Mouse (Mus musculus): ENCODE data around the gene Gprc6a. TPM values are rescaled to one million over a fixed set of nuclear protein-coding genes. Genes with fewer than 3 reads are reported as not detected.

Gene Gprc6a
- polyA plus RNA-seq, 1 experiment from 2014 or later, result 0.05 TPM

GRCm38 (mm10) chr10:51614826-51615590, 16.3 kb downstream of the Gprc6a start:
- Histone ChIP-seq H3K27me3 (no peaks in the 10 kb centered on the region), H3K27ac (no peak overlapping the region), H3K9me3 (no peaks in the 10 kb centered on the region), H3K4me3 (no peak overlapping the region), H3K9ac (no peak overlapping the region), H3K36me3 (no peaks in the 10 kb centered on the region), H3K4me1 (no peaks in the 10 kb centered on the region), H3K4me2 (no peak overlapping the region)
- WGBS, result 70% methylated on average over 11 of the region's 11 CpGs
- no peak for ATAC-seq (ENCODE audit: insufficient number of reproducible peaks, low FRiP score, low TSS enrichment, low read depth)

GRCm38 (mm10) chr10:51613421-51613820, 17.8 kb downstream of the Gprc6a start:
- H3K27me3 ChIP-seq, result no peaks in the 10 kb centered on the region
- H3K27ac ChIP-seq, result no peak overlapping the region
- H3K4me2 ChIP-seq, result no peak overlapping the region
- H3K4me3 ChIP-seq, result no peak overlapping the region
- WGBS, result 81% methylated on average over 3 of the region's 3 CpGs
- no peaks in the 10 kb centered on the region for H3K4me1 ChIP-seq
- H3K36me3 ChIP-seq, result no peaks in the 10 kb centered on the region
- no peaks in the 10 kb centered on the region for H3K9me3 ChIP-seq
- H3K9ac ChIP-seq, result no peak overlapping the region
- no peak for ATAC-seq (ENCODE audit: insufficient number of reproducible peaks, low FRiP score, low TSS enrichment, low read depth)

DNA sequence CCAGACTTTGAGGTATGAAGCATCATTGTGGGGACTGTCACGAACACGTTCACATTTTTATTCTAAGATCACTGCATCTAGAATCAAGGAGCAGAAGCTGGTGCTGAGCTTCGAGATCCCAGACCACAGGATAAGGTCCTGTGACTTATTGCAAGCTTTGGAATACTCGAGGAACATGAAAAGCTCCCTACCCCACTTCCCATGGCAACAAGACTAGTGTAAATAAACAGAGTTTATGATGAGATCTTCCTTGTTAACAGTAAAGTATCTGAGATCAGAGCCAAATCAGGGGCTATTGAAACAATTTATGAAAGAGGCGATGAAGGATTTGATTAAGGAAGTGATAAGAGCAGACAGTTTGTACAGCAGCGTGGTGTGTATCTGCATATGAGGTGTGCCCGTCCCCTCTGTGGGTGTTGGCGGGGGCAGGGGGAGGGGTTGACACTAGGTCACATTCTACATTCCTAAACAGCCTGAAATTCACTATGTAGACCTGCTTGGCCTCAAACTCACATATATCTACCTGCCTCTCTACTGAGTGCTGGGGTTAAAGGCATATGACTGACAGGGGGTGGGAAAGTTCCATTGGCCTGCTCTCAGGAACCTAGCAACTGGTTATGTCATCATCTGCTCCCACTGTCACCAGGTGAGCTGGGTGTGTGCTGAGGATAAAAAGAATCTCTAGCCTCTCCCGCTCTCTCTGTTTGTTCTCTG, 19.1 kb downstream of the Gprc6a start:
- no peak overlapping the region for H3K4me2 ChIP-seq
- no peak overlapping the region for H3K9ac ChIP-seq
- H3K27me3 ChIP-seq, result no peaks in the 10 kb centered on the region
- no peaks in the 10 kb centered on the region for H3K4me1 ChIP-seq
- 65% methylated on average over 9 of the region's 9 CpGs for WGBS
- H3K27ac ChIP-seq, result no peak overlapping the region
- H3K36me3 ChIP-seq, result no peaks in the 10 kb centered on the region
- no peak overlapping the region for H3K4me3 ChIP-seq
- no peak for ATAC-seq (ENCODE audit: insufficient number of reproducible peaks, low FRiP score, low TSS enrichment, low read depth)
- no peaks in the 10 kb centered on the region for H3K9me3 ChIP-seq

- H3K27ac ChIP-seq, result no peak overlapping the region
- no peaks in the 10 kb centered on the region for H3K4me1 ChIP-seq
- WGBS, result 68% methylated on average over 4 of the region's 4 CpGs
- no peaks in the 10 kb centered on the region for H3K36me3 ChIP-seq
- H3K27me3 ChIP-seq, result no peaks in the 10 kb centered on the region
- H3K9me3 ChIP-seq, result no peaks in the 10 kb centered on the region
- no peak overlapping the region for H3K9ac ChIP-seq
- no peak overlapping the region for H3K4me3 ChIP-seq
- H3K4me2 ChIP-seq, result no peak overlapping the region
- ATAC-seq (ENCODE audit: insufficient number of reproducible peaks, low FRiP score, low TSS enrichment, low read depth), result no peak
Measured at GRCm38 (mm10) chr10:51609741-51610425, 21.4 kb downstream of the Gprc6a start.

GRCm38 (mm10) chr10:51596928-51597635, 34.2 kb downstream of the Gprc6a start:
- Histone ChIP-seq H3K4me3 (no peak overlapping the region), H3K4me2 (no peak overlapping the region), H3K9ac (no peak overlapping the region), H3K4me1 (no peaks in the 10 kb centered on the region), H3K27ac (no peak overlapping the region), H3K27me3 (no peaks in the 10 kb centered on the region), H3K36me3 (no peaks in the 10 kb centered on the region), H3K9me3 (no peaks in the 10 kb centered on the region)
- 78% methylated on average over 9 of the region's 9 CpGs for WGBS
- no peak for ATAC-seq (ENCODE audit: insufficient number of reproducible peaks, low FRiP score, low TSS enrichment, low read depth)

- H3K9me3 ChIP-seq, result no peaks in the 10 kb centered on the region
- no peak overlapping the region for H3K27ac ChIP-seq
- H3K36me3 ChIP-seq, result no peaks in the 10 kb centered on the region
- ATAC-seq (ENCODE audit: insufficient number of reproducible peaks, low FRiP score, low TSS enrichment, low read depth), result no peak
- H3K4me1 ChIP-seq, result no peaks in the 10 kb centered on the region; the same call in 1 of the 2 replicates
- no peak overlapping the region for H3K9ac ChIP-seq
- H3K4me3 ChIP-seq, result no peak overlapping the region
- H3K4me2 ChIP-seq, result no peak overlapping the region
- no peaks in the 10 kb centered on the region for H3K27me3 ChIP-seq
- 40% methylated on average over 10 of the region's 10 CpGs for WGBS
Measured at GRCm38 (mm10) chr10:51595001-51595931, 36.0 kb downstream of the Gprc6a start.

GRCm38 (mm10) chr10:51591574-51591973, 39.7 kb downstream of the Gprc6a start:
- no peak for ATAC-seq (ENCODE audit: insufficient number of reproducible peaks, low FRiP score, low TSS enrichment, low read depth)
- Histone ChIP-seq H3K27me3 (0 out of 2 replicates have a peak, but pooled peaks cover 6% of the 10 kb centered on the region), H3K4me1 (no peaks in the 10 kb centered on the region; the same call in 1 of the 2 replicates), H3K4me2 (no peak overlapping the region), H3K27ac (no peak overlapping the region), H3K9me3 (no peaks in the 10 kb centered on the region), H3K36me3 (no peaks in the 10 kb centered on the region), H3K4me3 (no peak overlapping the region), H3K9ac (no peak overlapping the region)
- 88% methylated on average over 2 of the region's 2 CpGs for WGBS

DNA sequence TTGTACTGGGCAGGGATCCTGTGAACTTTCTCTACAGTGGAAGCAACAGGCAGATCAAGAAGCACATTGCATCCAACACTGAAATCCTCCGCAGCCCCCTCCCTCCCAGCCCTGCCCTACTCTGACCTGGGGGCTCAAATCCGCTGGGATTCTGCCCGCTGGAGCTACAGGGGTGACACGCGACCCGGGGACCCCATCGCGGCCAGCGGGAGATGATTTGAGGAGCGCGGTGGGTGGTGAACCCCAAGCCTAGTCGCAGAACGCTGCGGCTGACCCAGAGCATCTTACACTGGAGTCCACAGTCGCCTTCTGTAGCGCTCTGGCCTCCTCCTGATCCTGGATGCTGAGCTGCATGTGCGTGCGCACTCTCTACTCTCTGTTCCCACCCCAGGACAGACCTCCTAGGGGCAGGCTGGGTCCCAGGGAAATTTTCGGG, 41.1 kb downstream of the Gprc6a start, which contains the start of gene Fam162b:
TSS of gene Fam162b (minus strand) at position 379 of the 436 bp plus-strand sequence.
- 3% methylated on average over 19 of the region's 19 CpGs for WGBS

GRCm38 (mm10) chr10:51584919-51585318, 46.3 kb downstream of the Gprc6a start:
- Histone ChIP-seq H3K27me3 (0 out of 2 replicates have a peak, but pooled peaks cover 3% of the 10 kb centered on the region), H3K9me3 (no peaks in the 10 kb centered on the region), H3K4me3 (no peak overlapping the region), H3K36me3 (no peaks in the 10 kb centered on the region), H3K27ac (no peak overlapping the region), H3K4me2 (no peak overlapping the region), H3K9ac (no peak overlapping the region), H3K4me1 (no peaks in the 10 kb centered on the region)
- no peak for ATAC-seq (ENCODE audit: insufficient number of reproducible peaks, low FRiP score, low TSS enrichment, low read depth)

More for the DNA sequence above, 41.1 kb downstream of the Gprc6a start, which contains the start of gene Fam162b:
- peak within 1 kb of the TSS; percentile 14 for H3K4me3 ChIP-seq
- H3K27ac ChIP-seq, result no peak within 1 kb of the TSS
- no peaks in the 10 kb centered on the region for H3K36me3 ChIP-seq
- H3K9me3 ChIP-seq, result no peaks in the 10 kb centered on the region
- no peaks in the 10 kb centered on the region; the same call in 1 of the 2 replicates for H3K4me1 ChIP-seq
- peak within 1 kb of the TSS; percentile 39 for H3K4me2 ChIP-seq
- H3K9ac ChIP-seq, result no peak within 1 kb of the TSS
- 0 out of 2 replicates have a peak, but pooled peaks cover 6% of the 10 kb centered on the region for H3K27me3 ChIP-seq
- no peak for ATAC-seq (ENCODE audit: insufficient number of reproducible peaks, low FRiP score, low TSS enrichment, low read depth)

- 71% methylated on average over 1 of the region's 1 CpGs for WGBS
- ATAC-seq (ENCODE audit: insufficient number of reproducible peaks, low FRiP score, low TSS enrichment, low read depth), result no peak
- H3K9me3 ChIP-seq, result no peaks in the 10 kb centered on the region
- H3K36me3 ChIP-seq, result no peaks in the 10 kb centered on the region
- no peaks in the 10 kb centered on the region for H3K4me1 ChIP-seq
- no peaks in the 10 kb centered on the region for H3K27me3 ChIP-seq
- H3K4me2 ChIP-seq, result no peak overlapping the region
- no peak overlapping the region for H3K9ac ChIP-seq
- no peak overlapping the region for H3K4me3 ChIP-seq
- H3K27ac ChIP-seq, result no peak overlapping the region
Measured at GRCm38 (mm10) chr10:51584378-51584777, 46.9 kb downstream of the Gprc6a start.
